Mouse (Mus musculus): ENCODE measurements around the gene Frmd6. TPM values are rescaled to one million over a fixed set of nuclear protein-coding genes. Genes with fewer than 3 reads are reported as not detected.

The Frmd6 gene
- polyA plus RNA-seq, 1 experiment, result 3.4 TPM

DNA sequence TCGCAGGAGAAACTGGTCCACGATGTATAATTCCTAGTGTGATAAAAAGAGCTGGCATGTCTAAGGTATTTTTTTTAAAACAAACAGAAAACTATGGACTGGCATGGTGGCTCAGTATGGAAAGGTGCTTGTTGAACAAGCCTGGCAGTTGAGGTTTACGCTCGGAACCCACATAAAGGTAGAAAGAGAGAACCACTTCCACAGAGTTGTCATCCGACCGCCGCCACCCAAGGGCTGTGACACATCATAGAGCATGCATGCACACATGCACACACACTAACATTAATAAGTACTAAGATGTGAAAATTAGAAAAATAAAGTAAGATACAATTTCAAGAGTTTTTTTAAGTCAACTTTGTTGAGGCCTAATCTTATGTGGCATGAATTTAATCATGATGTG lies 115.5 kb downstream of the Frmd6 start:
- H3K27me3 ChIP-seq (ENCODE audit: control insufficient read depth, insufficient read depth, low read length), result no peaks in the 10 kb centered on the region
- WGBS, result 92% methylated on average over 7 of the region's 7 CpGs

DNA sequence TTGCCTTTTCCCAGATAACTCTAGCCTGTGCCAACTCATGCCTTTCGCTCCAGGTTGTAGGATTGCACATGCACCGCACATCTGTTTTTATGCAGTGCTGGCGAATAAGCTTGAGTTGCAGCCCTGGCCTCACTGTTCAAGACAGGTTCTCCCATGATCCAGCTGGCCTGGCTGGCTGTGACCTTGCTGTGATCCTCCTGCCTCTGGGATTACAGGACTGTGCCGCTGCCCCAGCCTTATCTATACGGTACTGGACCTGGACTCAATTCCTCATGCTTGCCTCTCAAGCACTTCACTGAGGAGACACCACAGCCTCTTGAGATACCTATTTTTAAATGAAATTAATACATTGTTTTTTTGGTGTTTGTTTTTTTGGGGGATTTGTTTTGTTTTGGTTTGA lies 118.9 kb downstream of the Frmd6 start:
- Histone ChIP-seq H3K36me3 (ENCODE audit: control insufficient read depth, insufficient read depth, low read length) (peaks cover 35% of the 10 kb centered on the region), H3K4me3 (ENCODE audit: low read depth, low read length) (no peak overlapping the region), H3K4me1 (ENCODE audit: control insufficient read depth, insufficient read depth, insufficient read length, low read length) (no peaks in the 10 kb centered on the region), H3K27me3 (ENCODE audit: control insufficient read depth, insufficient read depth, low read length) (no peaks in the 10 kb centered on the region), H3K27ac (ENCODE audit: insufficient read depth, low read depth, low read length) (no peak overlapping the region)
- whole genome bisulfite sequencing, result 93% methylated on average over 5 of the region's 5 CpGs
- TF ChIP-seq POLR2A (IDR thresholded peaks at IDR 0.05; ENCODE audit: low read depth, low read length) (no peak), CTCF (IDR thresholded peaks at IDR 0.05; ENCODE audit: extremely low read depth, insufficient read length, insufficient replicate concordance, low read depth, low read length) (no peak)

More for the DNA sequence above, 115.5 kb downstream of the Frmd6 start:
- H3K4me1 ChIP-seq (ENCODE audit: control insufficient read depth, insufficient read depth, insufficient read length, low read length), result peaks cover 2% of the 10 kb centered on the region; the same call in 1 of the 2 replicates
- no peak overlapping the region for H3K4me3 ChIP-seq (ENCODE audit: low read depth, low read length)
- peaks cover 19% of the 10 kb centered on the region for H3K36me3 ChIP-seq (ENCODE audit: control insufficient read depth, insufficient read depth, low read length)
- no peak overlapping the region for H3K27ac ChIP-seq (ENCODE audit: insufficient read depth, low read depth, low read length)
- TF ChIP-seq POLR2A (IDR thresholded peaks at IDR 0.05; ENCODE audit: low read depth, low read length), result no peak
- TF ChIP-seq CTCF (IDR thresholded peaks at IDR 0.05; ENCODE audit: extremely low read depth, insufficient read length, insufficient replicate concordance, low read depth, low read length), result no peak

DNA sequence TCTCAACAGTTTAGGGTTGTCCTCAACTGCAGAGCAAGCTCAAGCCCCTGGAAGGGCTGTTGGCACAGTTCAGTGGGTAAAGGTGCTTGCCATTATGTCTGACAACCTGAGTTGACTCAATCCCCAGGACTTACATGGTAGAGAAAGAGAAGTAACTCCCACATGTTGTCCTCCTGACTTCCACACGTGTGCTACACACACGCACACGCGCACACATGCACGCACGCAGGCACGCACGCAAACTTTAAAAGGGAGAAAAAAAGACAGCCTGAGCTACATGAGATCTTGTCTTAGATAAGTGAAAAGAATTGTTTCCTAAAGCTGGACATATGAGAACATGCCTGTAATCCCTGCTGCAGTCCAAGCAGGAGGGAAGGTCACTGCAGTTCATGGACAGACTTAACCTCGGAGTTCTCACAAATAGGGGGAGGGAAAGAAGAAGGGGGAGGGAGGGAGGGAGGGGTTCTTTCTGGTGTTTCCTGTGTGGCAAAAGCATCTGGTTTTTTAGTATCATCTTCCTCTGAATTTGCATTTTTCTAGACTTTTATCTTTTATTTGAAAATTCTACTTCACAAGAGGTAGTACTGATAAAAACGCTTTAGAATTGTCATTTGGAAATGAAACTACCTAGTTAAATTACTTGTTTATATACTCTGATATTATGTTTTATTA lies 121.4 kb downstream of the Frmd6 start:
- H3K4me1 ChIP-seq (ENCODE audit: control insufficient read depth, insufficient read depth, insufficient read length, low read length), result no peaks in the 10 kb centered on the region
- H3K27ac ChIP-seq (ENCODE audit: insufficient read depth, low read depth, low read length), result no peak overlapping the region
- H3K36me3 ChIP-seq (ENCODE audit: control insufficient read depth, insufficient read depth, low read length), result peaks cover 41% of the 10 kb centered on the region
- WGBS, result 88% methylated on average over 10 of the region's 10 CpGs
- no peaks in the 10 kb centered on the region for H3K27me3 ChIP-seq (ENCODE audit: control insufficient read depth, insufficient read depth, low read length)
- H3K4me3 ChIP-seq (ENCODE audit: low read depth, low read length), result no peak overlapping the region
- TF ChIP-seq POLR2A (IDR thresholded peaks at IDR 0.05; ENCODE audit: low read depth, low read length) (no peak), CTCF (IDR thresholded peaks at IDR 0.05; ENCODE audit: extremely low read depth, insufficient read length, insufficient replicate concordance, low read depth, low read length) (no peak)

Other genes starting within 250 kb of the Frmd6 start
- 2.9 and 6.4 TPM in 2 replicates for gene Actr10, start 112.3 kb downstream of the Frmd6 start, polyA plus RNA-seq (2012; rRNA removed)
- 4.4 and 7.1 TPM in 2 replicates for gene Psma3, start 149.1 kb downstream of the Frmd6 start, polyA plus RNA-seq (2012; rRNA removed)
- 2.3 and 2.4 TPM in 2 replicates for gene Arid4a, start 190.5 kb downstream of the Frmd6 start, polyA plus RNA-seq (2012; rRNA removed)